13 mouse cellular contexts compared by ENCODE assay signal in genomic region chr12:24584835-24585234, GRCm38 (mm10). TPM values are rescaled to one million over a fixed set of nuclear protein-coding genes. Genes with fewer than 3 reads are reported as not detected.
DNase-seq lines count a peak whose midpoint lies in the region; TF ChIP-seq lines count a peak whose summit lies in the region.
"Had no signal": no experiment of that assay in that cellular context is flagged by ENCODE, and none has a peak within 500 bp of the region (broad histone marks: within the 10 kb centered on the region; RNA-seq: fewer than 3 reads in every experiment).

No protein-coding gene starts in this region.

- peak overlapping the region; percentile 40 for H3K27ac ChIP-seq in gastrocnemius, adult 2 months
- 0 out of 2 replicates have a peak overlapping the region, but pooled peaks have one; percentile 1 for H3K27ac ChIP-seq in cortical plate, adult 2 months (ENCODE audit: insufficient read depth, low read length)
- H3K27ac ChIP-seq: liver, embryonic 14.5 days had no signal

- DNase-seq in gastrocnemius, adult 2 months, result peak; percentile 70
- DNase-seq in gastrocnemius, postnatal 36 days, result no peak
- peak; percentile 58 to 64 for DNase-seq in layer of hippocampus, adult 8-10 months (ENCODE audit: low spot score in 2 of 2)
- no peak for DNase-seq in layer of hippocampus, postnatal 25 days (ENCODE audit: extremely low spot score in 1 of 2, low spot score in 1 of 2)
- DNase-seq in gastrocnemius, postnatal 25 days, result peak; percentile 44
- DNase-seq in thymus, postnatal 14 days, result no peak
- DNase-seq: adrenal gland, postnatal 36 days; embryo, embryonic 11 days; heart, postnatal 4 days; kidney, postnatal 25 days had no signal

- TF ChIP-seq POLR2A in cortical plate, adult 2 months (IDR thresholded peaks at IDR 0.05; ENCODE audit: extremely low read depth, insufficient read depth, low read length), result no peak

- no peak for TF ChIP-seq CTCF in gastrocnemius, adult 2 months (IDR thresholded peaks at IDR 0.05)
- no peak for TF ChIP-seq CTCF in cortical plate, adult 2 months (IDR thresholded peaks at IDR 0.05; ENCODE audit: extremely low read depth, insufficient read depth, low read length)

- intact Hi-C loops in gastrocnemius, adult 2 months (cut with DNase I), result no loop called here
- intact Hi-C loops in gastrocnemius, postnatal 36 days (cut with DNase I), result no loop called here

- H3K4me3 ChIP-seq in gastrocnemius, adult 2 months, result no peak overlapping the region
- no peak overlapping the region for H3K4me3 ChIP-seq in cortical plate, adult 2 months (ENCODE audit: insufficient read depth, low read length)
- H3K4me3 ChIP-seq: myocyte had no signal

- H3K4me1 ChIP-seq in cortical plate, adult 2 months (ENCODE audit: control insufficient read depth, insufficient read depth, low read length), result no peaks in the 10 kb centered on the region

RNA-seq across cellular contexts. Expression of gene Grhl1, which starts 12.8 kb away (rescaled TPM):
- under 1 TPM; 0.17 to 0.59 TPM for total RNA-seq in gastrocnemius, adult 2 months (2021)
- under 1 TPM; 0.18 to 0.22 TPM for total RNA-seq in gastrocnemius, postnatal 36 days (2021)
- 10 to 100 TPM; 21.8 to 28.0 (median 24.9) TPM for total RNA-seq in layer of hippocampus, adult 8-10 months (2022)
- total RNA-seq in layer of hippocampus, postnatal 25 days (2021), result 10 to 100 TPM; 24.5 to 27.0 TPM
- polyA plus RNA-seq in cortical plate, adult 2 months (2012; rRNA removed), result 9.8 and 12.9 TPM in 2 replicates
- total RNA-seq in gastrocnemius, postnatal 25 days (2021), result under 1 TPM; 0.15 to 0.29 TPM

Comparison
In these comparisons a context has a peak if more than half of its experiments do, and no peak if none do; other contexts are left out.
1. DNase-seq: peak in gastrocnemius, adult 2 months (single experiment), layer of hippocampus, adult 8-10 months (2 of 2) and gastrocnemius, postnatal 25 days (single experiment); none in gastrocnemius, postnatal 36 days (0 of 2), layer of hippocampus, postnatal 25 days (0 of 2) and thymus, postnatal 14 days (single experiment).
2. RNA of gene Grhl1, which starts 12.8 kb away (total RNA-seq): 24.5 to 27.0 TPM in layer of hippocampus, postnatal 25 days and 21.8 to 28.0 TPM in layer of hippocampus, adult 8-10 months; 0.17 to 0.59 TPM in gastrocnemius, adult 2 months, 0.15 to 0.29 TPM in gastrocnemius, postnatal 25 days and 0.18 to 0.22 TPM in gastrocnemius, postnatal 36 days; every median in the first group is over 10 times any median in the second.